ENCODE assay signal across 9 mouse cellular contexts in the genomic region with DNA sequence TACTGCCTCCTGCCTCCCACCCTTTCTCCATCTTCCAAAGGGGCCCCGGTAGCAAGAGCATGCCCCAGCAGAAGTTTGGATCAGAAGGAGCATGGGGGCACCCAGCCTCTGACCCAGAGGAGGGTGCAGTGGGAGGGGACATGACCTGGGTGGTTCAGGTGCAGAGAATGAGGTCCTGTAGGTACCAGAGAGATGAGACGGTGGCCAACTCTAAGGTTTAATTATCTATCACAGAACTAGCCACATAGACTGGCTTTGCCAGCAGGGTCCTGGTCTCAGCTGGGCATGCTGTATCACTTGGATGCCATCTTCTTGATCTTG. TPM values are rescaled to one million over a fixed set of nuclear protein-coding genes. Genes with fewer than 3 reads are reported as not detected.
A peak's percentile ranks its signal among the peaks of the same experiment; 100 is the strongest.
DNase-seq lines count a peak whose midpoint lies in the region; ATAC-seq and TF ChIP-seq lines count a peak whose summit lies in the region.
"Had no signal": no experiment of that assay in that cellular context is flagged by ENCODE, and none has a peak within 500 bp of the region (broad histone marks: within the 10 kb centered on the region; RNA-seq: fewer than 3 reads in every experiment).

No protein-coding gene starts in this region.

- DNase-seq in gastrocnemius, adult 2 months: no peak
- no peak for DNase-seq in gastrocnemius, postnatal 4 days (ENCODE audit: low spot score in 2 of 2)
- DNase-seq in neural tube, embryonic 11.5 days (ENCODE audit: low spot score): no peak
- no peak for DNase-seq in neural tube, embryonic 10.5 days (ENCODE audit: extremely low spot score, low spot score)
- no peak for DNase-seq in liver, embryonic 13.5 days
- no peak for DNase-seq in thymus, postnatal 10 days (ENCODE audit: low spot score in 2 of 2)
- DNase-seq in thymus, postnatal 0 days (ENCODE audit: low spot score): no peak
- no peak for DNase-seq in testis, postnatal 10 days (ENCODE audit: low spot score)

- no peaks in the 10 kb centered on the region for H3K9me3 ChIP-seq in neural tube, embryonic 11.5 days (ENCODE audit: control insufficient read depth, low read length)
- no peaks in the 10 kb centered on the region for H3K9me3 ChIP-seq in liver, embryonic 13.5 days (replicated peaks)

- H3K4me2 ChIP-seq in neural tube, embryonic 11.5 days (ENCODE audit: low read depth): peak overlapping the region; percentile 41
- peak overlapping the region; percentile 79 for H3K4me2 ChIP-seq in liver, embryonic 13.5 days

- no peak for TF ChIP-seq CTCF in gastrocnemius, adult 2 months (IDR thresholded peaks at IDR 0.05)

- H3K27me3 ChIP-seq in neural tube, embryonic 11.5 days (ENCODE audit: control insufficient read depth, insufficient read depth, low read length): 0 out of 2 replicates have a peak, but pooled peaks cover 7% of the 10 kb centered on the region
- no peaks in the 10 kb centered on the region for H3K27me3 ChIP-seq in liver, embryonic 13.5 days

- H3K4me3 ChIP-seq in gastrocnemius, adult 2 months: peak overlapping the region; percentile 72
- H3K4me3 ChIP-seq in neural tube, embryonic 11.5 days (ENCODE audit: low read depth, low read length): peak overlapping the region; percentile 25; the same call in 1 of the 2 replicates
- peak overlapping the region; percentile 80 for H3K4me3 ChIP-seq in liver, embryonic 13.5 days (replicated peaks)

- H3K4me1 ChIP-seq in neural tube, embryonic 11.5 days (ENCODE audit: control insufficient read depth, insufficient read depth, low read length): peaks cover 8% of the 10 kb centered on the region; the same call in 1 of the 2 replicates
- peaks cover 68% of the 10 kb centered on the region for H3K4me1 ChIP-seq in liver, embryonic 13.5 days (replicated peaks)

- peak overlapping the region; percentile 62; the same call in 1 of the 2 replicates for H3K27ac ChIP-seq in gastrocnemius, adult 2 months
- H3K27ac ChIP-seq in neural tube, embryonic 11.5 days (ENCODE audit: low read depth, low read length): no peak overlapping the region
- H3K27ac ChIP-seq in liver, embryonic 13.5 days: peak overlapping the region; percentile 99

- no peak overlapping the region for H3K9ac ChIP-seq in neural tube, embryonic 11.5 days (ENCODE audit: low read length)
- peak overlapping the region; percentile 91 for H3K9ac ChIP-seq in liver, embryonic 13.5 days

- 0 out of 2 replicates have a peak, but pooled peaks cover 3% of the 10 kb centered on the region for H3K36me3 ChIP-seq in neural tube, embryonic 11.5 days (ENCODE audit: control insufficient read depth, insufficient read depth, low read length)
- H3K36me3 ChIP-seq in liver, embryonic 13.5 days: peaks cover 40% of the 10 kb centered on the region

- 31% methylated on average over 2 of the region's 2 CpGs for whole genome bisulfite sequencing in neural tube, embryonic 11.5 days
- WGBS in liver, embryonic 13.5 days (ENCODE audit: insufficient replicate concordance): 8% methylated on average over 2 of the region's 2 CpGs

- intact Hi-C loops in gastrocnemius, adult 2 months (cut with DNase I): no loop called here

- ATAC-seq in neural tube, embryonic 11.5 days (ENCODE audit: insufficient read depth, low FRiP score, low TSS enrichment): no peak
- ATAC-seq in liver, embryonic 13.5 days (ENCODE audit: low read depth): no peak

RNA-seq across cellular contexts. Expression of a gene that starts 0.4 kb away (rescaled TPM):
- total RNA-seq in gastrocnemius, adult 2 months (2021): 1 to 10 TPM; 2.0 to 2.3 TPM
- total RNA-seq in gastrocnemius, postnatal 4 days (2021): 10 to 100 TPM; 27.2 to 37.8 TPM
- polyA plus RNA-seq in neural tube, embryonic 11.5 days (2014; fragmentation: Nextera tagmentation; extraction: Ambion mirVana): 8.5 and 10.5 TPM in 2 replicates
- 327 and 398 TPM in 2 replicates for polyA plus RNA-seq in liver, embryonic 13.5 days (2015; fragmentation: Nextera tagmentation; extraction: Ambion mirVana)
- 8.8 and 11.7 TPM in 2 replicates for polyA plus RNA-seq in thymus, postnatal 0 days (2015; fragmentation: Nextera tagmentation; extraction: Ambion mirVana)

RNA-seq across cellular contexts. Expression of a gene that starts 14.9 kb away (rescaled TPM):
- total RNA-seq in gastrocnemius, adult 2 months (2021): 10 to 100 TPM; 24.4 to 29.0 TPM
- total RNA-seq in gastrocnemius, postnatal 4 days (2021): 10 to 100 TPM; 38.6 to 40.1 TPM
- polyA plus RNA-seq in neural tube, embryonic 11.5 days (2014; fragmentation: Nextera tagmentation; extraction: Ambion mirVana): 15.2 and 18.6 TPM in 2 replicates
- 19.1 and 20.3 TPM in 2 replicates for polyA plus RNA-seq in liver, embryonic 13.5 days (2015; fragmentation: Nextera tagmentation; extraction: Ambion mirVana)
- polyA plus RNA-seq in thymus, postnatal 0 days (2015; fragmentation: Nextera tagmentation; extraction: Ambion mirVana): 18.7 and 24.4 TPM in 2 replicates

RNA-seq across cellular contexts. Expression of a gene that starts 16.1 kb away (rescaled TPM):
- total RNA-seq in gastrocnemius, adult 2 months (2021): not detected
- not detected for total RNA-seq in gastrocnemius, postnatal 4 days (2021)
- polyA plus RNA-seq in neural tube, embryonic 11.5 days (2014; fragmentation: Nextera tagmentation; extraction: Ambion mirVana): not detected in 2 replicates
- polyA plus RNA-seq in liver, embryonic 13.5 days (2015; fragmentation: Nextera tagmentation; extraction: Ambion mirVana): 0.07 TPM in 1 of 2 replicates, not detected in the other
- 0.05 TPM in 1 of 2 replicates, not detected in the other for polyA plus RNA-seq in thymus, postnatal 0 days (2015; fragmentation: Nextera tagmentation; extraction: Ambion mirVana)
- total RNA-seq: adrenal gland, adult 8-10 months had no signal

RNA-seq across cellular contexts. Expression of a gene that starts 51.4 kb away (rescaled TPM):
- total RNA-seq in gastrocnemius, adult 2 months (2021): 10 to 100 TPM; 28.3 to 30.0 TPM
- 10 to 100 TPM; 15.7 to 15.9 TPM for total RNA-seq in gastrocnemius, postnatal 4 days (2021)
- 22.3 and 22.9 TPM in 2 replicates for polyA plus RNA-seq in neural tube, embryonic 11.5 days (2014; fragmentation: Nextera tagmentation; extraction: Ambion mirVana)
- 6.3 and 8.7 TPM in 2 replicates for polyA plus RNA-seq in liver, embryonic 13.5 days (2015; fragmentation: Nextera tagmentation; extraction: Ambion mirVana)
- polyA plus RNA-seq in thymus, postnatal 0 days (2015; fragmentation: Nextera tagmentation; extraction: Ambion mirVana): 11.5 and 11.7 TPM in 2 replicates

RNA-seq across cellular contexts. Expression of a gene that starts 51.5 kb away (rescaled TPM):
- 1 to 10 TPM; 1.0 to 2.6 TPM for total RNA-seq in gastrocnemius, adult 2 months (2021)
- 1 to 10 TPM; 5.8 to 7.9 TPM for total RNA-seq in gastrocnemius, postnatal 4 days (2021)
- 10.2 and 11.7 TPM in 2 replicates for polyA plus RNA-seq in neural tube, embryonic 11.5 days (2014; fragmentation: Nextera tagmentation; extraction: Ambion mirVana)
- polyA plus RNA-seq in liver, embryonic 13.5 days (2015; fragmentation: Nextera tagmentation; extraction: Ambion mirVana): 11.0 and 11.1 TPM in 2 replicates
- polyA plus RNA-seq in thymus, postnatal 0 days (2015; fragmentation: Nextera tagmentation; extraction: Ambion mirVana): 23.3 and 25.5 TPM in 2 replicates

Comparison
In these comparisons a context has a peak if more than half of its experiments do, and no peak if none do; other contexts are left out.
1. H3K4me3 ChIP-seq: peak in every context shown above with its lines; median percentile 80 in liver, embryonic 13.5 days; 72 in gastrocnemius, adult 2 months; 25 in neural tube, embryonic 11.5 days.
2. RNA of a gene that starts 0.4 kb away (polyA plus RNA-seq): 327 to 398 TPM in liver, embryonic 13.5 days; 8.5 to 10.5 TPM in neural tube, embryonic 11.5 days and 8.8 to 11.7 TPM in thymus, postnatal 0 days; every median in the first group is over 10 times any median in the second.